Mouse (Mus musculus): ENCODE measurements around the gene Cmip.
A peak's percentile ranks its signal among the peaks of the same experiment; 100 is the strongest.

The Cmip gene

GRCm38 (mm10) chr8:117257821-117258575 lies 1.1 kb downstream of the Cmip start:
- peak; percentile 22 for DNase-seq (ENCODE audit: low read depth, low spot score)

- DNase-seq (ENCODE audit: low read depth, low spot score): no peak
Observed at GRCm38 (mm10) chr8:117258576-117259040, 1.7 kb downstream of the Cmip start.

- DNase-seq (ENCODE audit: low read depth, low spot score): no peak
Observed at GRCm38 (mm10) chr8:117259431-117260001, 2.7 kb downstream of the Cmip start.

GRCm38 (mm10) chr8:117260234-117260929 lies 3.5 kb downstream of the Cmip start:
- no peak for DNase-seq (ENCODE audit: low read depth, low spot score)

- no peak for DNase-seq (ENCODE audit: low read depth, low spot score)
Observed at GRCm38 (mm10) chr8:117260930-117261475, 4.1 kb downstream of the Cmip start.

- no peak for DNase-seq (ENCODE audit: low read depth, low spot score)
Observed at GRCm38 (mm10) chr8:117261702-117262101, 4.8 kb downstream of the Cmip start.

- no peak for DNase-seq (ENCODE audit: low read depth, low spot score)
Observed at GRCm38 (mm10) chr8:117262685-117263084, 5.8 kb downstream of the Cmip start.

- no peak for DNase-seq (ENCODE audit: low read depth, low spot score)
Observed at GRCm38 (mm10) chr8:117263442-117263841, 6.6 kb downstream of the Cmip start.

- DNase-seq (ENCODE audit: low read depth, low spot score): no peak
Observed at GRCm38 (mm10) chr8:117265079-117265478, 8.2 kb downstream of the Cmip start.

- DNase-seq (ENCODE audit: low read depth, low spot score): no peak
Observed at GRCm38 (mm10) chr8:117267403-117268129, 10.7 kb downstream of the Cmip start.

- no peak for DNase-seq (ENCODE audit: low read depth, low spot score)
Observed at GRCm38 (mm10) chr8:117278234-117278633, 21.4 kb downstream of the Cmip start.

- DNase-seq (ENCODE audit: low read depth, low spot score): no peak
Observed at GRCm38 (mm10) chr8:117278668-117279132, 21.8 kb downstream of the Cmip start.

GRCm38 (mm10) chr8:117280488-117280887 lies 23.6 kb downstream of the Cmip start:
- DNase-seq (ENCODE audit: low read depth, low spot score): no peak

GRCm38 (mm10) chr8:117281676-117282075 lies 24.8 kb downstream of the Cmip start:
- DNase-seq (ENCODE audit: low read depth, low spot score): no peak

- no peak for DNase-seq (ENCODE audit: low read depth, low spot score)
Observed at GRCm38 (mm10) chr8:117282141-117282950, 25.5 kb downstream of the Cmip start.

- DNase-seq (ENCODE audit: low read depth, low spot score): no peak
Observed at GRCm38 (mm10) chr8:117284768-117285484, 28.1 kb downstream of the Cmip start.

GRCm38 (mm10) chr8:117287966-117288365 lies 31.1 kb downstream of the Cmip start:
- no peak for DNase-seq (ENCODE audit: low read depth, low spot score)

- no peak for DNase-seq (ENCODE audit: low read depth, low spot score)
Observed at GRCm38 (mm10) chr8:117289016-117289415, 32.2 kb downstream of the Cmip start.

GRCm38 (mm10) chr8:117290506-117290905 lies 33.6 kb downstream of the Cmip start:
- DNase-seq (ENCODE audit: low read depth, low spot score): no peak

GRCm38 (mm10) chr8:117292262-117292661 lies 35.4 kb downstream of the Cmip start:
- no peak for DNase-seq (ENCODE audit: low read depth, low spot score)
